Mouse (Mus musculus) layer of hippocampus, adult 9-11 months (tissue): Measurements from ENCODE around the gene 2210408I21Rik.

Source experiments
- DNase-seq: peaks from one replicate; pipeline ENCODE4 v3.0.0; 2022

The 2210408I21Rik gene

DNA sequence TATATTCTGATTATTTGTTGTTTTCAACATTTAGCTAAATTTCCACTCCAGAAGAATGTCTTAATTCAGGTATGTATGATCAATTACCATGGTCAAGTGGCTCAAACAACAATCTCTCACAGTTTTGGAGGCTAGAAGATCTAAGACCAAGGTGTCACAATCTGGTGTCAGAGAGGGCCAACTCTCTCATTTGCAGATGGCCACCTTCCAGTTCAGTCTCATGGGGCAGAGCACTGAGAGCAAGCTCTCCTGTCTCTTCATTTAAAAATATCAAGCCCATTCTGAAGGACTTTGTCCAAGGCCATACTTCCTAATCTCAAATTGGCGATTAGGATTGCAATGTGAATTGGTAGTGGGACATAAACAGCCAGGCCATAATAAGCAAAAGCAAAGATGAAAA, 378.7 kb downstream of the 2210408I21Rik start:
- DNase-seq: no peak

DNA sequence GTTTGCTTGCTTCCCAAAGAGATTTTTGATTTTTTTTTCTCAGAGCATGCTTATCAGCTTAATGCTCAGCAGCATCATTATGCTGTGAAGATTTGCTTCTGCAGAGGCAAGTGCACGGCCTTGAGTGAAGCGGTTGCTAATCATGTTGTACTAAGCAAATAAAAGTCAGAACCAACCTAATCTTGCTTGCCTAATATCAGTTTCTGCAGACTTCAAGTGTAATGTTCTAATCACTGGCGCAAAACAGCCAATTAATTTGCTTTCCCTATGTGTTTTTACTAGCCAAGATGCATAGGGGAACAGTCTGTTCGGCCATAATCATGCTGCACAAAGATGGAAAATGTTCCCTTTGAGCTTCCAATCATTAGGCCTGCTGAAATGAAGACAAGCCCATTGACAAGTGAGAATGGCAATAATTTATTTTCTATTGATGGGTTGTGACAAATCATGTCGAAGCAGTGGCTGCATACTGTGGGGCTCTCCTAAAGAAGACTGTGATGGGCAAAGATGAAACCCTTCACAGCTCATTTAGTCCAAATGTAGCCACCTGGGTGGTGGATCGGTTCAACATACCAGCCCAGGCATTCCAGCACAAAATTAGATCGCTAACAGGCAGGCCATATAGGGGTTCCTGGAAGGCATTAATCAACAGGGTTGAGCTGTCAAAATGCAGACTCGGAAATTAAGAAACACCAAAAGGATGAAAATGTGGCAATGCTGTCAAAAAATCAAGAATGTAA, 393.8 kb downstream of the 2210408I21Rik start:
- no peak for DNase-seq

DNA sequence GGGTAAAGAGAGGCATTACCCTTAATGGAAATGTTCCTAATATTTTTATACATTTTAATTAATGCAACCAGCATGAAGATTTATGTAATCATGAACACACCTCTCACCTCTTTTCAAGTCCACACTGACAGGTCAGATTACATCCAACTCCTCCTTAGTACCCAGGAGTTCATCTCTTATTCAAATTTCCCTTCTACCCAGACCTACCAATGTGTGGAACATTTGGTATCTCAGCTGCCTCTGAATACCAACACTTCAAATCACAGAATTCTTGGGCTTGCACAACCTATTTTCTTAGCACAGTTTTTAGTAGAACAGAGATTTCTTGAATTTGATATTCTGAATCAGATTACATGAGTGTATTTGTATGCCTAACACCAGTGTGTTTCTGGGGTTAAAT, 394.4 kb downstream of the 2210408I21Rik start:
- no peak for DNase-seq

DNA sequence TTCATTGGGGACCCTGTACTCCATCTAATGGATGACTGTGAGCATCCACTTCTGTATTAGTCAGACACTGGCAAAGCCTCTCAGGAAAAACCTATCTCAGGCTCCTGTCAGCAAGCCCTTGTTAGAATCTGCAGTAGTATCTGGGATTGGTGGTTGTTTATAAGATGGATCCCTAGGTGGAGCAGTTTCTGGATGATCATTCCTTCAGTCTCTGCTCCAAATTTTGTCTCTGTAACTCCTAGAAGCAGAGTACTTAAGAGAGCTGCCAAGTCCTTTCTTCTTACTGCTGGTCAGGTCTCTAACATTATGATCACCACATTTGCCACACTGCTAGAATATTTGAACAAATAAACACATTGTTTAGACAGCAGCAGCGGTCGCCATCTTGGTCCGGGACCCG, 402.1 kb downstream of the 2210408I21Rik start:
- no peak for DNase-seq

DNA sequence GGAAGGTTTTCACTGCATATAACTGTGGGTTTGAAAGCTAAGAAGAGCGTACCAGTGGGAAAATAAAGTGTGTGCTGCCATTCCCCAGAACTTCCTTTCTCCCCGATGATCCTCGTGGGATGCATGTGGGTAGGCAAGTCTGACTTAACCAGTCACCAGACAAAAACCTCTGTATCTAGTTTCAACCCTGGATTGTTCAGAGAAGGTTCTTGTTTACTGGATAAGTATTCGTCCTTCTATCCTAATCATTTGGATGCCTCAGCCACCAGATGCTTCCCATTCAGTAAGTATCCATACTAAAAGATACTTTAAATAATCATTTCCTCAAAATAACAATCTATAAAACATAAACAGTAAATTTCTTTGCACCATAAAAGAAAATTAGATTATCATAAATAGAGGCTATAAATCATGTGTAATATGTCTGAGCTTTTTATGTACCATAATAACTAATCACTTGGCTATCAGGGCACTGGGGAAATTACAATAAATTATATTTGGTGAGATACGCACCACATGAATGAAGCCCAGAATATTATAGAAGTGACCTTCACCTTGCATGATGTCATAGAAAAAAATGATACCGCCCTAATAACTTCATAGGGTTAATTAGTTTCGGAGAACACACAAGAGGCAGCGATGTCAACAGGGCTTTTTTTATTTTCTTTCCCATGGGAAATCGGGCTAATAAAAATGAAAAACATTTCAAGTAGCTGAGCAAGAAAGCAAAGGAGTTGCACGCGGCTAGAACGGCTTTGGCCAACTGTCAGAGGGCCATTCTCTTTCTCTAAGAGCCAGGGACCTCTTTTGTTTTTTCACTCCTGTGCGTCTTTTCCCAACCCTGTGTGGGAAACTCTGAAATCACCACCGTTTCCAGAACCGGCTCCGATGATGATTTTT, 412.4 kb downstream of the 2210408I21Rik start:
- no peak for DNase-seq

DNA sequence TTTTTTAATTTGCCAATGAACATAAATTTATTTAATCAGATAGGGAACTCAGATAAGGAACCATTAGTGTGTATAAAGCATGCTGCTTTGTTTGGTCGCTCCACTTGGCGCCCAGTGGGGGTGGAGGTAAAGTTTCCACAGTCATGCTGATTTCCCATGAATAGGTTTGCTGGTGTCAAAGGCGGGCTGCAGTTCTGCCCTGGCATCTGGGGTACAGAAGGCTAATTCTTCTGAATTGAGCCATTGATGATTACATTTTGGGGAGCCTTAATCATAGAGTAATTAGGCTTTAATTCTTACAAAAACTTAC, 413.0 kb downstream of the 2210408I21Rik start:
- DNase-seq: no peak

DNA sequence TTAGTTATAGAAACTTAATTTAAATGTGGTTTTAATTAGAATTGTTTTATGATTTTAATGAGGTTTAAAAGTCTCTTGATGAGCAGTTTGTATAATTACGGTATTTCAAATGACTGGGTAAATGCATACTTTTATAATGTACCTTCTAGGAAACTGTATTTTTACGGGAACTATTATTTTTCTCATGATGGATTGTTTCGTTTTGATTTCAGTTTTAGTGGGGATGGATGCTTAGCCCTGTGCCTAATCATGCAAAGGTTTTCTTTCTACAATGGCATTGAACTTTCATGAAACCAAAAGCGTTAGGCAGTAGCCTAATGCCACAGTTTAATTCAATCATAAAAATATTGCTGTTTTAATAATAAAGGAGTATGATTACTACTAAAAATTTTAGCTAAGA, 413.4 kb downstream of the 2210408I21Rik start:
- DNase-seq: no peak

DNA sequence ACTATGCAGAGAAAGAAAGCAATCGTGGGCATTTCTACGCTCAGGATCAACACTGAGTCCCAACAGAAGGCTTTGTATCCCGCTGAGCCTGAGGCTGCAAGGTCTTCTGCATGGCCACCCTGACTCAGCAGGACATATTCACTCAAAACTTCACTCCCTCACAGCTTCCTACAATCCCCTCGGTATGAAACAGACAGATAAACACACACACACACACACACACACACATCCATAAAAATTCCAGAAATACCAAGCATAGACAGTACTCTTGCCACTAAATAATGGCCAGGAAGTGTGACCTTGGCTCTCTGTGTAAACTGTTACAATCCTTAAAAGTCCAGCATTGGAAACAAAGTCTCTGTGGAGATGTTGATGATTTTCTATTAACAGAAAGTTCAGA, 458.7 kb downstream of the 2210408I21Rik start:
- no peak for DNase-seq

DNA sequence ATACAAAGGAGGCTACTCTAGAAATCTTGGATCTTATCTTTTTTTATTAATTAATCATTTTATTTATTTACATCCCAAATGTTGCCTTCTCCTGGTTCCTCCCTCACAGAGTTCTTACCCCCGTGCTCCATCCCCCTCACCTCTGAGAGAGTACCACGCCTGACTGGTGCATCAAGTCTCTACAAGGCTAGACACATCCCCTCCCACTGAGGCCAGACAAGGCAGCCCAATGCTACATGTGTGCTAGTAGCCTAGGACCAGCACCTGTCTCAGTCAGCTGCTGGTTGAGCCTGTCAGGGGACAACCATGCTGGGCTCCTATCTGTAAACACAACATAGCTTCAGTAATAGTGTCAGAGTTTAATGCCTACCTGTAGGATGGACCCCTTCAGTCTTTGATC, 480.0 kb downstream of the 2210408I21Rik start:
- no peak for DNase-seq
